Mouse (Mus musculus): ENCODE measurements around the gene Lrrc31.

Gene Lrrc31

DNA sequence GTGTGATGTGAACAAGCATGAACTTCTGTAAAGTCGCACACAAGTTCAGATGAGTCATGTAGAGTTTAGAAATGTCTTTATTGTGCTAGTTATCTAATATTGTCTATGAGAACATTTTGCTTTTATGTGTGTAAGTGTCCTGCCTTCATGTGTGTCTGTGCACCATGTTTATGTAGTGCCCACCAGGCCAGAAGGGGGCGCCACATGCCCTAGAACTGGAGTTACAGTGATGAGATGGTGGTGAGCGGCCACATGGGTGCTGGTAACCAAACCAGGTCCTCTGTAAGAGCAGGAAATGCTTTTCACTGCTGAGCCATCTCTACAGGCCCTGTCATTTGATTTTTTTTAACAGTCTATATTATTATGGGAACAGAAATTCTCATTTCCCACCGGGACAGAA lies 64.0 kb downstream of the Lrrc31 start:
- no peak for TF ChIP-seq GATA4 (IDR thresholded peaks at IDR 0.05; ENCODE audit: insufficient replicate concordance, low read length)

- TF ChIP-seq GATA4 (IDR thresholded peaks at IDR 0.05; ENCODE audit: insufficient replicate concordance, low read length): no peak
These were observed 66.0 kb downstream of the Lrrc31 start for GRCm38 (mm10) chr3:30633681-30634080.

Measured in liver, adult (tissue).